Mouse (Mus musculus): ENCODE data around the gene Sec23ip.
"Not testable (repeated sequence)": the region's sequence is repeated elsewhere in the genome, so short reads cannot be mapped to it uniquely, and the experiment has no call there.

Sec23ip gene

DNA sequence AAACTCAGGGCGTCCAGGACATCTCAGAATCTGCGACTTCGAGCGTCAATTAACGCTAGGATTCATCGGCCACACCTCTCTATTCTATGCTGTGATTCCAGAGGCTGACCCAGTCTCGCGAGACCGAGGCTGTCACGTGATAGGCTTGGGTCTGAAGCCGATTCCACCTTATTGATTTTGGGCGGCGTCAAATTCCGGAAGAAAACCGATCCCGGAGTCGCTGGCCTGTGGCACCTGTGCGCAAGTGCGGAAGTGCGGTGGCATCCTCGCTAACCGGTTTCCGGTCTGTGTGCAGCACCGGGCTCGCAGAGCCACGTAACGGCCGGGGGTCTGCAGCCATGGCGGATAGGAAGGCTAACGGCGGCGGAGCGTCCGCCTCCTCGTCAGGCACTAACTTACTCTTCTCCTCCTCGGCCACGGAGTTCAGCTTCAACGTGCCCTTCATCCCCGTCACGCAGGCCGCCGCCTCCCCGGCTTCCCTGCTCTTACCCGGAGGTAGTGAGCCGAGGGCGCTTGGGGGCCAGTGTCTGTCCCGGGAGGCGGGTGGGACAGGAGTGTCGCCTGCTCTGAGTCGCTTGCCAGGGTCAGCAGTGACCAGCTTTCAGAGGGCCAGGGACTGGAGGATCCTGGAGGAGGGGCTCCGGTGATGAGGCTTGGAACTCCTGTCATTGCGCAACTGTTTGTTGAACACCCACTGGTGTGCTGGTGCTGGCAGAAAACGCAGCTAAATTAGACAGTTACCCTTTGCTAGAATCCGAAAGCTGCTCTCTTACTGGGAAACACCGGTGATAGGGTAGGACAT, at the start of gene Sec23ip:
TSS of gene Sec23ip (plus strand) at position 260 of the 802 bp plus-strand sequence.
- DNase-seq, result peak; percentile 99

GRCm38 (mm10) chr7:128699959-128700358, 44.8 kb upstream of the Sec23ip start:
- DNase-seq, result not testable (repeated sequence)

GRCm38 (mm10) chr7:128705735-128706134, 39.0 kb upstream of the Sec23ip start:
- peak; percentile 72 for DNase-seq

- DNase-seq, result no peak
Measured at GRCm38 (mm10) chr7:128717991-128718390, 26.8 kb upstream of the Sec23ip start.

DNA sequence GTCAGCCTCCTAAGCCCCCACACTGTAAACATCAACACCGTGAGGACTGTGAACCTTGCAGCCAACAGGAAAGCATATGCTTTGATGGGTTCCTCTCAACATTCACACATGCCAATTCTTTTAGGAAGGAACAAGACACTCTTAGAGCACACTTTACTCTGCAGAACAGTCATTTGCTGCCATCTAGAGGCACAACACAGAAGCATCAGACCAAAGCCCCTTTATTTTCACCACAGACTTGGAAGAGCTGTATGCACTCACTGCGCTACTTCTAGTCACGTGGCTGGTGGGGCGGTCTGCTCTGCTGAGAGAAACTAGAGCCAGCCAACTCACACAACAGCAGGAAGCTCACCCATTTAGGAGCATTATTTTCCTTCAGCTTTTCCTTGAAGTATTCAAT, 20.0 kb upstream of the Sec23ip start:
- DNase-seq, result peak; percentile 74

GRCm38 (mm10) chr7:128725189-128725588, 19.6 kb upstream of the Sec23ip start:
- DNase-seq, result no peak

DNA sequence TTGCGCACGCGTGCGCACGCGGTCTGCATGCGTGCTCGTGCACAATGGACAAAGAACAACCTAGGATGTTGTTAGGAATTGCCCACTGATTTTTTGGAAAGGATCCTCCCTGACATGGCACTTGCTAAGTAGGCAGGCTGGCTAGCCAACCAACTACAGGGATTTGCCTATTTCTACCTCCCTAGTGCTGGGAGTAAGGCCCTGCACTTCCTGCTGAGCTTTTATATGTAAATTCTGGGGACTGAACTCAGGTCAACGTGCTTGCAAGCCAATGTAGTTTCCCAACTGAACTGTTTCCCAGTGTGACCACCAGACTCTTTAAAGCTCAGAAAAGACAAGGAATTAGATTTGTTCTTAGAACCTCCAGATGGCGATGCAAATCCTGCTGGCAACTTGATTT, 17.7 kb upstream of the Sec23ip start:
- DNase-seq, result no peak

GRCm38 (mm10) chr7:128727701-128728100, 17.0 kb upstream of the Sec23ip start:
- DNase-seq, result no peak

- DNase-seq, result no peak
Measured at GRCm38 (mm10) chr7:128728738-128729137, 16.0 kb upstream of the Sec23ip start.

DNA sequence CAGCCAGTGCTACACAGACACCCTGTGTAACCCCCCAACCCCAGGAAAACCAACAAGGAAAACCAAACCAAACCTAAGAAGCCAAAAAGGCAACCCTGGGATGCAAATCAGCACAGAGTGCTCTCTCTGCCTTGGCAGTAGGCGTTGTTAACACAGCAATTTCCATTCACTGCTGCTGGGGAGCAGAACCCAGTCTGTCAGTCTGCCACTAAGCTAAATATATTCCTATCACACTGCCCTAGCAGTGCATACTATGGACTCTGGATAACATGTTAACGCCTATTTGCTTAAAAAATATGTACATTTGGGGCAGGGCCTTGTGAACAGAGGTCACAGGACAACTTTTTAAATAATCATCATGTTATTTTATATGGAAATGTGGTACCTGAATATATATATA, 13.2 kb upstream of the Sec23ip start:
- DNase-seq, result no peak

DNA sequence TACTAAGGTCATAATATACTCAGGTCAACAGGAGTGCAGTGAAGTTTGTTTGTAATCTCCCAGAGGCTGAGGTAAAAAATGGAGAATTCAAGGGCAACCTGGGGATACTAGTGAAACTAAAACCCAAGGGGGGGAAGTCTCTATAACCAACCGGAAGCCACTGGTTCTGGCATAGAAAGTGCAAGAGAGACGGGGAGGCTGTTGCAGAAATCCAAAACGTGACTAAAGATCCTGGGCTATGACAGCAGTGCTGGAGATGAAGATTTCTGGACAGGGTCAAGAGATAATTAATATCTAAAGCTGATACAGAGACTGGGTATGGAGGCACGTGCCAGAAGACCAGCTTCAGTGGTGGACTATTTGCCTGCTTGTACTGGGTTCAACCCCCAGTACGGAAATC, 6.7 kb upstream of the Sec23ip start:
- peak; percentile 20 for DNase-seq

GRCm38 (mm10) chr7:128739116-128739461, 5.7 kb upstream of the Sec23ip start:
- peak; percentile 22 for DNase-seq

GRCm38 (mm10) chr7:128739462-128740277, 5.1 kb upstream of the Sec23ip start:
- peak; percentile 64 for DNase-seq

- DNase-seq, result peak; percentile 96
Measured at GRCm38 (mm10) chr7:128740334-128740733, 4.4 kb upstream of the Sec23ip start, which contains the start of gene Mcmbp. TSS of gene Mcmbp (minus strand) at chr7:128740495.

- no peak for DNase-seq
Measured at GRCm38 (mm10) chr7:128743898-128744297, 845 bp upstream of the Sec23ip start.

DNA sequence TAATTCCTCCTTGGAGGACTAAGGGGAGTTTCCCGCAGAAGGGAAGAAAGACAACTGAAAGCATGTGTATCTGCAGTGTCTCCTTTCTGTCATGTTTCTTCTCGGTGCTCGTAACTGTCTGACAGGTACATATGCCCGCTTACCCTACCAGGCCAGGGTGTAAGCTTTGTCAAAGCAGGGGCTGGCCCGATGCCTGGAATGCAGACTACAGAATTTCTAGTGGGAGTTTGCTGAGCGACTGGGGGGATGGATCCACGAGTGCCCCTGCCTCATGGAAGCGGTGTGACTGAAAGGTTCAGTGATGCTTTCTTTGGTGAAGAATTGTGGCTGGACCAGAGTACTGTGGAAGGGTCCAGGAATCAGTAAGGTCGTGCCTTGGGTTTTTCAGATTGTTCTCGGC, 1.4 kb downstream of the Sec23ip start:
- peak; percentile 28 for DNase-seq

DNA sequence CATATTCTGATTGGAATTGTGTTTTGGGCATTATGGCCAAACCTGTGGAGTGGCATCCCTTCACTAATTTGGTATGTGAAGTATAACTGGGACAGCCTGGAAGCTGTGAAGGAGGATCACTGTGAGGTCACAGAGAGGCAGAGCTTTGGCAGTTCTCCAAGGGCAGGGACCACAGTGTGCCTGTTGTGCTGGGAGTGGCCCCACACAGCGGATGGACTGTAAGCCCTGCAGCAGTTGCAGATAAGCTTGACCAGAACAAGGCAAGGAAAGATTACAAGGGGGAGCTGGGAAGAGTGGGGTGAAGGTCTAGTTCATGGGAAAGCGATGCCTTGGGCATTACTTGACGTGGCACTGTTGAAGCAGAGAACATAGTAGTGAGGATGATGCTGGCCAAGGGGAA, 4.0 kb downstream of the Sec23ip start:
- peak; percentile 52 for DNase-seq

- peak; percentile 69 for DNase-seq
Measured at GRCm38 (mm10) chr7:128750296-128750695, 5.6 kb downstream of the Sec23ip start.

GRCm38 (mm10) chr7:128752012-128752411, 7.3 kb downstream of the Sec23ip start:
- DNase-seq, result no peak

DNA sequence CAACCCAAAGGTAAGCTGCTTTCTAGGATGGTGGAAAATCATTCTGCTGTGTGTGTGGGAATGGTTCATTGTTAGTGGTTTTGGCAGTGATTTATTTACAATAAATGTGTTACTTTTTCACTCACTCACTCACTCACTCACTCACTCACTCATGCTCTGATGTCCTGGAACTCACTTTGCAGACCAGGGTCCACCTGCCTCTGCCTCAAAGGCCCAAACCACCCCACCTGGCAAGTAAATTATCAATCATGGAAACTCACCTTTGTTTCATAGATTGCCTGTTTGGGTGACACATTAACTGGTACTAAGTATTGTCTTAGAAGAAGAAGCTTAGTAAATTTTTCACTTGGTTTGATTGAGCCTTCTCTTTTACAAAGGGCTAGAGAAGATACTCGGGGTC, 10.7 kb downstream of the Sec23ip start:
- DNase-seq, result no peak

GRCm38 (mm10) chr7:128758948-128759347, 14.2 kb downstream of the Sec23ip start:
- DNase-seq, result no peak

GRCm38 (mm10) chr7:128766696-128767095, 22.0 kb downstream of the Sec23ip start:
- no peak for DNase-seq

GRCm38 (mm10) chr7:128777201-128777600, 32.5 kb downstream of the Sec23ip start:
- no peak for DNase-seq

- peak; percentile 22 for DNase-seq
Measured at GRCm38 (mm10) chr7:128779305-128779704, 34.6 kb downstream of the Sec23ip start.
